Mouse (Mus musculus) large intestine, adult 2 months (tissue): Measurements from ENCODE around the gene Gtf2ird2. TPM values are rescaled to one million over a fixed set of nuclear protein-coding genes. Genes with fewer than 3 reads are reported as not detected.

Source experiments
- DNase-seq: peaks from one replicate; pipeline ENCODE4 v3.0.0-alpha.2; 2012; ENCODE audit warnings: low read depth, low spot score
- WGBS: fragments of 180-500 bp; shearing (Covaris S2); methylation state at CpG from one replicate; pipeline ENCODE4 v1.1.7; 2018; 5-methylcytosine and 5-hydroxymethylcytosine counted together
- polyA plus RNA-seq: library from polyadenylated mRNA; depleted of rRNA; stranded (reverse); fragments of >200 nt; gene quantifications from 2 replicates; pipeline ENCODE4 v1.2.3, GENCODE M21; 2012; rRNA removed

Gtf2ird2 gene
- polyA plus RNA-seq, 1 experiment: 4.8 TPM

- 90% methylated on average over 13 of the region's 13 CpGs for WGBS
- no peak for DNase-seq
Observed at GRCm38 (mm10) chr5:134257349-134258031, 73.7 kb downstream of the Gtf2ird2 start.

- WGBS: 53% methylated on average over 4 of the region's 4 CpGs
- DNase-seq: no peak
Observed at GRCm38 (mm10) chr5:134258395-134258794, 74.6 kb downstream of the Gtf2ird2 start.

- DNase-seq: no peak
- WGBS: 92% methylated on average over 2 of the region's 2 CpGs
Observed at GRCm38 (mm10) chr5:134258934-134259333, 75.1 kb downstream of the Gtf2ird2 start.

- no peak for DNase-seq
- WGBS: 93% methylated on average over 9 of the region's 9 CpGs
Observed at GRCm38 (mm10) chr5:134260001-134260636, 76.3 kb downstream of the Gtf2ird2 start.

- 79% methylated on average over 2 of the region's 2 CpGs for WGBS
- no peak for DNase-seq
Observed at GRCm38 (mm10) chr5:134265890-134266289, 82.1 kb downstream of the Gtf2ird2 start.

- 82% methylated on average over 18 of the region's 18 CpGs for WGBS
- no peak for DNase-seq
Observed at GRCm38 (mm10) chr5:134266404-134266803, 82.6 kb downstream of the Gtf2ird2 start.

GRCm38 (mm10) chr5:134268751-134269150 is 84.9 kb downstream of the Gtf2ird2 start:
- WGBS: 84% methylated on average over 8 of the region's 8 CpGs
- DNase-seq: no peak

- DNase-seq: no peak
- WGBS: 55% methylated on average over 5 of the region's 5 CpGs
Observed at GRCm38 (mm10) chr5:134269751-134270150, 85.9 kb downstream of the Gtf2ird2 start.

GRCm38 (mm10) chr5:134270566-134270965 is 86.7 kb downstream of the Gtf2ird2 start:
- 67% methylated on average over 4 of the region's 4 CpGs for WGBS
- no peak for DNase-seq

GRCm38 (mm10) chr5:134271421-134271820 is 87.6 kb downstream of the Gtf2ird2 start:
- WGBS: 83% methylated on average over 11 of the region's 11 CpGs
- no peak for DNase-seq

GRCm38 (mm10) chr5:134272761-134273160 is 88.9 kb downstream of the Gtf2ird2 start:
- no peak for DNase-seq
- 82% methylated on average over 11 of the region's 11 CpGs for WGBS

- WGBS: 86% methylated on average over 8 of the region's 8 CpGs
Observed at GRCm38 (mm10) chr5:134273761-134274160, 89.9 kb downstream of the Gtf2ird2 start.

More at GRCm38 (mm10) chr5:134273761-134274160, 89.9 kb downstream of the Gtf2ird2 start:
- DNase-seq: no peak

Other genes starting within 250 kb of the Gtf2ird2 start
- 7.3 and 8.6 TPM in 2 replicates for gene Castor2, start 84.3 kb upstream of the Gtf2ird2 start, polyA plus RNA-seq
- 13.0 and 14.0 TPM in 2 replicates for gene Rcc1l, start 7.2 kb upstream of the Gtf2ird2 start, polyA plus RNA-seq
- gene Ncf1, start 45.6 kb downstream of the Gtf2ird2 start, polyA plus RNA-seq: 13.5 and 14.9 TPM in 2 replicates
- 29.3 and 30.0 TPM in 2 replicates for gene Gtf2i, start 130.7 kb downstream of the Gtf2ird2 start, polyA plus RNA-seq